Mouse (Mus musculus) bone marrow, adult 2 months (tissue): ENCODE results near the gene Rftn1. TPM values are rescaled to one million over a fixed set of nuclear protein-coding genes. Genes with fewer than 3 reads are reported as not detected.

Experiments
- H3K27ac ChIP-seq: fragments of 200-500 bp; 2 replicates; pipeline ENCODE4 v1.5.1; 2012; ENCODE audit warnings: low read depth, mild to moderate bottlenecking, control low read depth, inconsistent platforms, low read length; ENCODE audit not compliant: control insufficient read depth, poor library complexity, insufficient read depth
- H3K4me1 ChIP-seq: fragments of 200-500 bp; 2 replicates; pipeline ENCODE4 v1.6.1; 2011; ENCODE audit warnings: low read length; ENCODE audit not compliant: control insufficient read depth, insufficient read depth
- H3K4me3 ChIP-seq: fragments of 200-500 bp; replicated peaks from 2 replicates; pipeline ENCODE3; 2011; ENCODE audit warnings: mild to moderate bottlenecking, low read depth, low read length, control low read depth; ENCODE audit not compliant: control insufficient read depth
- CTCF ChIP-seq: fragments of 200-500 bp; IDR thresholded peaks from 2 replicates; pipeline ENCODE4 v1.5.1; 2011; ENCODE audit warnings: low read length, control low read depth; ENCODE audit not compliant: control insufficient read depth, insufficient read depth
- POLR2A ChIP-seq: fragments of 200-500 bp; IDR thresholded peaks from 2 replicates; pipeline ENCODE4 v1.6.1; 2011; ENCODE audit warnings: low read depth, mild to moderate bottlenecking, control low read depth, low read length, borderline replicate concordance; ENCODE audit not compliant: control insufficient read depth
- WGBS: fragments of 180-500 bp; shearing (Covaris S2); methylation state at CpG from one replicate; pipeline ENCODE4 v1.1.7; 2018; 5-methylcytosine and 5-hydroxymethylcytosine counted together
- polyA plus RNA-seq: library from polyadenylated mRNA; stranded (reverse); fragments of >200 nt; gene quantifications from 2 replicates; pipeline ENCODE4 v1.2.4, GENCODE M21; 2011; ENCODE audit warnings: low replicate concordance; ENCODE audit not compliant: missing spikeins, insufficient read depth, insufficient read length

Rftn1 gene
- polyA plus RNA-seq, 1 experiment: 18.0 TPM

DNA sequence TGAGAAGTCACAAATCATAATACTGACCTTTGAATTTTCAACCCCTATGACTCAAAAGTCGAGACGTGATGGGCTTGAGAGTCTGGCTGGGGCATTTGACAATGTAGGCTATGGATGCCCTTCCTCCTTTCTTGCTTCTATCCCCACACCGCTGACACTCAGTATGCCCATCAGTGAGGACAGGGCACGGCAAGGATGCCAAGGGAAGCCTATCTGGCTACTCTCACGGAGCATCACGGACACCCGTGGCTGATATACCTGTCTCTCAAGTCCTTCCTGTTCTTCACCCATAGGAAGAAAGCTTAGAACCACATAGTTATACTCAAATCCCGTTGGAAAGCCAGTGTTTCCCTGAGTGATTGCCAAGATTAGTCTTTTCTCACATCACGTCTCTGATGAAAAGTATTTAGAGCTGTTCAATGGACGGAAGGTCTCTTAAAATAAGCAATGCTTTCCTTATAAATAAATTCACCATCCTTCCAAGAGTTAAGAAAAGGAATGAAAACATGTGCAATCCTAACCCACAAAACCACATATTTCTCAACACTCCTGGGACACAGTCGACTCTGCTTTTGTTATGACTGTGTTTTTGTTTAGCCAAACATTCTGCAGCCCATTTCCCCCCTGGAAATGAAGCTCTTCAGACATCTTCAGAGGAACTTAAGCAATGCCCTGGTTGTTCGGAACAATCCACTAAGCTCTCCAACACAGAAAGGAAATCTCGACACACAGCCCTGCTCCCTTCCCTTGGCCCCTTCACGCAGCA, 79.6 kb downstream of the Rftn1 start:
- no peak overlapping the region for H3K27ac ChIP-seq
- no peak overlapping the region for H3K4me3 ChIP-seq
- 57% methylated on average over 14 of the region's 14 CpGs for WGBS
- H3K4me1 ChIP-seq: peaks cover 2% of the 10 kb centered on the region; the same call in 1 of the 2 replicates
- TF ChIP-seq POLR2A: no peak
- no peak for TF ChIP-seq CTCF

DNA sequence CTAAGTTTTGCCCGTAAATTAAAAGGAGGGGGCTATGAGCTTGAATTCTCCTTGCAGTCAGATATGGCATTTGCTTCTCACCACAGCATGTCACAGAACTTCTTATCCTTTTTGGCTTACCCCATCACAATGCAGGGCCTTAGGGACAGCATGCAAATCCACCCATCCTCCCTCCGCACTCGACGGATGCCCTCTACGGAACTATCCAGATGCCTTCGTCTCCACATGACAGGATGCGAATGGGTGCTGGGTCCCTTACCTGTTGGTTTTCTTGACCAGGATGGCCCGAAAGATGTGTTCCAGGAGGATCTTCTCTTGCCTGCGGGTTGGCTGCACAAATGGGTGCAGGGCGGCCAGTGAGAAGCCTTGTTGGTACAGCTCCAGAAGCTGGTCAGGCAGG, 83.7 kb downstream of the Rftn1 start:
- no peak overlapping the region for H3K4me3 ChIP-seq
- TF ChIP-seq CTCF (no peak), POLR2A (no peak)
- WGBS: 89% methylated on average over 10 of the region's 10 CpGs

DNA sequence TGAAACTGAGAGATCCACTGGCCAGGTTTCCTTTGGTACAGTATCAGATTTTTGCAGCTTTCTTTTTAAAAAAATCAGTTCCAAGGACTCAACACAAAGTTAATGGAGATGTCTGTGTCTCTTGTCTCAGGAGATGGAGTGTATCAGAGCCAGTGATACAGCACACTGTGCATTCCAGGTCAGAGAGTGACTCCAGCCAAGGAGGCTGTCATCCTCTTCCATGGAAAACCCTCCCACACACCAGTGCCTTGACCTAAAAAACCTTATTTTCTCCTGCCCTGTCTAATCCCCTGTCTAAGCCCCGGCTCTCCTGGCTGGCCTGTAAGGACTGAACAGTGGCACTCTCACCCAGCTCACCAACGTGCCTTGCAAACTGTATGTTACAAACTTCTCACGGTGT, 86.3 kb downstream of the Rftn1 start:
- H3K4me3 ChIP-seq: no peak overlapping the region
- no peaks in the 10 kb centered on the region; the same call in 1 of the 2 replicates for H3K4me1 ChIP-seq
- TF ChIP-seq CTCF: no peak
- no peak for TF ChIP-seq POLR2A
- H3K27ac ChIP-seq: no peak overlapping the region
- WGBS: 79% methylated on average over 3 of the region's 3 CpGs

More for the DNA sequence above, 83.7 kb downstream of the Rftn1 start:
- peaks cover 2% of the 10 kb centered on the region; the same call in 1 of the 2 replicates for H3K4me1 ChIP-seq
- H3K27ac ChIP-seq: no peak overlapping the region

DNA sequence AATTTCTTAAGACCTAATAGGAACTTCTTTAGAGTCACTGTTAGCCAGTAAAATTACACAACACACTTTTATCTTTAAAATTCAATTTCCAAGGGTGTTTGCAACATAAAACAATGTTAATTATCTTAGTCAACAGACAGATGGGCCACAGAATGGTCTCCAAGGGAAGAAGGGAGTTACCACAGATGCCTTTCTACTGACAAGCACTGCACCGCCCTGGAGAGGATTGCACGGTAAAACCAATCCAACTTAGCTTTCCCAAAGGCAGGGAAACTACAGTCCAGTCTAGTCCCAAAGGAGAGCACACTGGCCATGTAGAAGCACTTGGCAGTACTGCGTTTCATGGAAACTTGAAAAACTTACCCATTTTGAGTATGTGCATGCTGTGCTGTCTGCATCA, 89.1 kb downstream of the Rftn1 start:
- H3K27ac ChIP-seq: no peak overlapping the region
- H3K4me3 ChIP-seq: no peak overlapping the region
- 55% methylated on average over 3 of the region's 3 CpGs for WGBS
- peaks cover 4% of the 10 kb centered on the region; the same call in 1 of the 2 replicates for H3K4me1 ChIP-seq
- TF ChIP-seq POLR2A (no peak), CTCF (no peak)

DNA sequence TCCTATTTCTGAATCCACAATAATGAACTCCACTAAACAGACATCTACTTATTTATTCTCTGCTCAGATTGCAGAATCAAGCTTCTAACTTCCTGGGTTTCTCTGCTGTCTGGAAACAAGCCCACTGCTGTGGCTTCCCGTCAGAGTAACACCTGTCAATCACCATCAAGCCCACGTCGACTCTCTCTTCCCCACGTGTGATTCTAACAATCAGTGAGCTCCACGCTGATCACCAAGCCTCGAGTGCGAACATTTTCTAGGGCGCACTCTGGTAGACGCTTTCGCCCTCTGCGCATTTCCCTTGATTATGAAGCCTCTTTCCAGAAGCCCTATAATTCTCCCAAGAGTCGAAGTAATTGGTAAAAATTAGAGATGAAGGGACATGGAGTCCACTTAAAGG, 90.4 kb downstream of the Rftn1 start:
- Histone ChIP-seq H3K4me1 (peaks cover 4% of the 10 kb centered on the region; the same call in 1 of the 2 replicates), H3K27ac (no peak overlapping the region), H3K4me3 (no peak overlapping the region)
- 57% methylated on average over 12 of the region's 12 CpGs for WGBS
- TF ChIP-seq CTCF: no peak
- no peak for TF ChIP-seq POLR2A

DNA sequence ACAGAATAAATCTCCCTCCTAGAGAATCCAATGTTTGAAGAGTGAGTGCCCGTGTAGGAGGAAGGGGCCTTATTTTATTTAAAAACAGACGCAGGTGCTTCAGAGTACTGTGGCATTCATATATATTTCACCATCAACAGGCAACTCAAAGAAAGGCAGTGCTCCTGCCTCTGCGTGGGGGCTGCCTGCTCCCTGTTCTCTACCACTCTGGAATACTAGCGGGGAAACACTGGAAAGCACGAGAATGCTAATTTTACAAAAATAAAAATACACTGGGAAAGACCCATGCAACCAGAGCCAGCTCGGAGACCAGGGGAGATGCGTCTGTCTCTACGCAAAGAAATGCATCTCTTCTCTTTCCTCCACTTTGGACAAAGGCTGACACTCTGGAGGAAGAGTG, 91.1 kb downstream of the Rftn1 start:
- 84% methylated on average over 8 of the region's 8 CpGs for WGBS

DNA sequence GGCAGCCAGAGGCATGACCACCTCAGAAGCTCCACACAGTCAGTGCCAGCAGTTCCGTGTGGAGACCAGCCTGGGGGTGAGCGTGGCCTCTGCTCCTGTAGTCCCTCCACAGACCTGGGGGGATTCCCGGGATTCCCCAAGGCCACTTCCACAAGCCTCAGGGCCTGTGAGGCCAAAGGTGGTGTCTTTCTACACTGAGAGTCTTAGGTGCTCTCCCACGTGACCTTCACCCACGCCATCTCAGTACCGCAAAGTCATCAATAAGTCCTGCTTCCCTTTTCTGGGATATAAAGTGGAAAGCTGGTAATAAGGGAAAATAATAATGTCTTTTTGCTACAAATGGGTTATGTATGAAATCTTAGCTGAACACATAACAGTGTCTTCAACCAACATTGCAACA, 92.2 kb downstream of the Rftn1 start:
- Histone ChIP-seq H3K27ac (peak overlapping the region; percentile 26; the same call in 1 of the 2 replicates), H3K4me1 (peaks cover 4% of the 10 kb centered on the region), H3K4me3 (no peak overlapping the region)
- TF ChIP-seq CTCF: no peak
- TF ChIP-seq POLR2A: no peak
- WGBS: 78% methylated on average over 6 of the region's 6 CpGs

More for the DNA sequence above, 91.1 kb downstream of the Rftn1 start:
- Histone ChIP-seq H3K4me1 (peaks cover 4% of the 10 kb centered on the region), H3K27ac (no peak overlapping the region), H3K4me3 (no peak overlapping the region)
- TF ChIP-seq CTCF (no peak), POLR2A (no peak)

DNA sequence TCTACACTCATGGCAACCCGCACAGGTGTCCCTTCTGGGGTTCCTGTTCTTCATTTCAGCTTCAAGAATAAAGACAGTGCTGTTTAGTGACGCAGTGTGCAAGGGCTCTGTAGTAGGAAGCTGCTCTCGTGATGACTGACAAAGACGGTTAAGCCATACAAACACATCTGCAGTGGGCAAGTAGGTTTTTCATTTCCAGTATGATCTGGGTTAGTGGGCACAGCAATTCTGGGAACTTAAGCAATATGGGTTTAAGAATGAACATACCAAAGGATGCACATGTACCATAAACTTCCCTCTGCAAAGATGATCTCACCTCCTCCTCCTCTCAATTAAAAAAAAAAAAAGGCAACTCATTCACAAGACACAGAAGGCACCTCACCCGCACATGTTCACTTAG, 92.6 kb downstream of the Rftn1 start:
- H3K27ac ChIP-seq: peak overlapping the region; percentile 26; the same call in 1 of the 2 replicates
- TF ChIP-seq POLR2A (no peak), CTCF (no peak)
- peaks cover 4% of the 10 kb centered on the region for H3K4me1 ChIP-seq
- 37% methylated on average over 5 of the region's 5 CpGs for WGBS
- H3K4me3 ChIP-seq: no peak overlapping the region
